Mouse (Mus musculus): ENCODE results near the gene Zswim3.
"Not testable (repeated sequence)": the region's sequence is repeated elsewhere in the genome, so short reads cannot be mapped to it uniquely, and the experiment has no call there.

Zswim3 gene

DNA sequence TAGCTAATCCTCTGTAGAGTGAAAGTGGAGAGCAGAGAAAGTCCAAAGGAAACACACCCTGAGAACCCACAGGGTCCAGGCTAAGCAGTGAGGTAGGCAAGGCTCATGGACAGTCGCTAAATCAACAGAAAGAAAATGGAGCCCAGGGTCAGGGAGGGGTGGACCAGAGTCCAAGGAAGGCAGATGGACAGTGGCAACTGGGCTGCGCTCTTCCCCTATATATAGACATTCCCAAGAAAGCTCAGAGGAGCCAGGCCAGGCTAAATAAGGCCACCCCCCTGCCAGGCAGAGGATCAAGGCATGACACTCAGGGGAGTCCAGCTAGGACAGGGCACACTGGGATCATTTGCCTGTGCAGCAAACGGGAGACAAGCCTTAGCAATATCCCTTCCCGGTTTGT lies 23.0 kb upstream of the Zswim3 start:
- no peak for DNase-seq (ENCODE audit: low spot score in 2 of 2)

DNA sequence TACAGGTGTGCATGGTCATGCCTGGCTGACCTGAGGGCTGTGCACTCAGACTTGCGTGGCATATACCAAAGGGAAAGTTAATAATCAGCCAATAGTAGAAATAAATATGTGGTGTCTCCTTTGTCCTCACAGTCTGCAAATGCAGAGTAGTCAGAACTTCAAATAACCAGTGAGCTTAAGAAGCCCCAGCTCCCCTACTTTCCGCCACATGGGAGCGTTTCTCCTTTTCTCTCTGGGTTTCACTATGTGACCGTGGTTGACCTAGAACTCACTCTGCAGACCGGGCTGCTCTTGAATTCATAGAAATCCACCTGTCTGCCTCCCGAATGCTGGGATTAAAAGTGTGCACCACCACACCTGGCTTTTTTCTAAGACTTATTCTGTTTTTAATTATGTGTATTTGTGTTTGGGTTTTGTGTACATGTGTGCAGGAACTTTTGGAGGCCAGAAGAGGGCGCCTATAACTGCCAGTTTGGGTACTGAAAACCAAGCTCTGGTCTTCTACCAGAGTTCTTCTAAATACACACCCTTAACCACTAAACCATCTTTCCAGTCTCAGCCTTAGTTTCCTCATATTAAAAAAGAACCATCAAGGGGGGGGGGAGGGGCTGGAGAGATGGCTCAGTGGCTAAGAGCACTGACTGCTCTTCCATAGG lies 20.8 kb upstream of the Zswim3 start:
- no peak for DNase-seq (ENCODE audit: low spot score in 2 of 2)

DNA sequence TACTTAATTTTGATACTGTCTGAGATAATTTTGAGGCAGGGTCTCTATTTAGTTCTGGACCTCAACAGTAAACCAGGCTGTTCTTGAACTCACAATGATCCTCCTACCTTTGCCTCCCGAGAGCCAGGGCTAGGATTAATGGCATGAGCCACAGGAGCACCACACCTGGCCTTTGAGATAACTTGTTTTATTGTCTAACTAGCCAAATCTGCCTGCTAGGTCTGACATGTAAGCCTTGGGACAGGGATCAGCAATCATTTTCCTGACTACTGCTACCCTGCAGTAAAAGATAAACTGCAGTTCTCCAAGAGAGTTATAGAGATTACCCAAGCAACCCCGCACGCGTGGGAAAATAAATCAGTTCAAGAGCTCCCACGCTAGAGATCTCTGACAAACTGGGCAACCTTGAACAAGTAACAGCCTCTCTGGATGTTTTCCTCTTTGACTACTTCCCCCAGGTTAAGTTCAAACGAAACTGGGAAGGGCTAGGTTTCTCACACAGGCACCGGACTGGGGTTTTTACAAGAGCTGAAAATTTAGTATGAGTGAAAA lies 20.0 kb upstream of the Zswim3 start:
- DNase-seq (ENCODE audit: low spot score in 2 of 2) = no peak

DNA sequence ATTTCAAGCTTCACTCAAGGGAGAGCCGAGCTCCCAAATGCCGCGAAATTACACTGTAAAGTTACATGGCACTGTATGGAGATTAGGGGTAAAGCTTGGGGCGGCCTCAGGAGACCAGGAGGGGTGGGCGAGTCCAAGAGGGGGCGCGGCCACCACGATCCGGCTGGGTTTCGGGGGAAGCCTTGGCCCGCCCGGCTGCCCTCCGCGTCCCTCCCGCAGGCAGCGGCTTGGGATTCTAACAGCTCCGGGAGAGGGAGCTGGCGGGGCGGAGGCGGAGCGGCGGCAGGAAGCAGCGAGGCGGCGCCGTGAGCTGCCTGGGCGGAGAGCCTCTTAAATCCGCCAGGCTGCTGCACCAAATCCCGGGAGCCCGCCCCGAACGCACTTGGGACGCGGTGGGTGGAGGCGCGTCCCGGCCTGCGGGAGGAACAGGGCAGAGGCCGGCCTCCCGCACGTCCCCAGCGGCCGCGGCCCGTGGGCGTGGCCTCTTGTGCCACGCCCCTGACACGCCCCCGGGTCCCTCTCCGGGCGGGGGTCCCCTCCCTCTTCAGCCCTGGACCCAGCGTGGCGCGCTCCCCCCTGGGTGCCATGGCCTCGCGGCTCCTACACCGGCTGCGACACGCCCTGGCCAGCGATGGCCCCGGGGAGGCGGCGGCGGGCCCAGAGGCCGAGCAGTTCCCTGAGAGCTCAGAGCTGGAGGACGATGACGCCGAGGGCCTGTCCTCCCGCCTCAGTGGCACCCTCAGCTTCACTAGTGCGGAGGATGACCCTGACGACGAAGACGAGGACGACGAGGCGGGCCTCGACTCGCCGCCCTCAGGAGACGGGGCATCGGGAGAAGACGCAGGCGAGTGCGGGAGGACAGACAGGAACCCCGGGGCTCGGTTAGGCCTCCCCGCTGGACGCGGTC lies 19.2 kb upstream of the Zswim3 start, which contains the start of gene Snx21:
Gene Snx21, plus strand, starts transcription at position 343 of the 907 bp plus-strand sequence.
- DNase-seq (ENCODE audit: low spot score in 2 of 2) = peak; percentile 69 to 73

DNA sequence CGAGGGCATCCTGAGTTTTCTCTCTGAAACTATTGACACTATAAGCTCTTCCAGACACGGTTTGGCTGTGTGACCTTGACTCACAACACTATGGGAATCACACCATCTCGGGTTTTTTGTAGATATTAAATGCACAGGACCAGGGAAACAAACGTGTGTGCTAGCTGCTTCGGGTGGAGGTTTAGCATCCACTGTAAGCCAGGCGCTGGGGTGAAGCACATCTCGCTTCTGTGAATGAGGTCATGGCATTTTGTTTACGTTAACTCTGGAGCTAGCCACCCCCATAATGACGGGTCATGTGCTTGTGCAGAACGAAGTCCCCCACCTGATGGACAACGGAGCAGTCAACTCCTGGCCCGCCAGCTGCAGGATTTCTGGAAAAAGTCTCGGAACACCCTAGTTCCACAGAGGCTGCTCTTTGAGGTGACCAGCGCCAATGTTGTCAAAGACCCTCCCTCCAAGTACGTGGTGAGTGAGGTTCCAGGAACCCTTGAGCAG lies 18.5 kb upstream of the Zswim3 start:
- no peak for DNase-seq (ENCODE audit: low spot score in 2 of 2)

DNA sequence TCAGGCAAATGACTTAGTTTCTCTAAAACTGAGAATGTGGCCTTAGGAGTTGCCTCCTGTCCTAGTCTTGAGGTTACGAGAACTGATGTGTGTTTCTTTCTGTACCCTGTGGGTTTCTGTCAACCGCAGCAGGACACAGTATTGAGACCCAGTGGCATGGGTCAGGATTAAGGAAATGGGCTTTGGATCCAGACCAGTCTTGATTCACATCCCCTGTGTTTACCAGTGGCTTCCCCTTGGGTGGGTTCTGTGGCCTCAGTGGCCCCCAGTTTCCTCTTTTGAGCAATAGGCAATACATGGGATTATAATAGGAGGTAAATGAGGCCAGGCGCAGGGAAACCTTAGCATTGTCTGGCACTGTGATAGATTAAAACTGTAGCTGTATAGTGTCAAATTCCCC lies 17.9 kb upstream of the Zswim3 start:
- DNase-seq (ENCODE audit: low spot score in 2 of 2) = no peak

DNA sequence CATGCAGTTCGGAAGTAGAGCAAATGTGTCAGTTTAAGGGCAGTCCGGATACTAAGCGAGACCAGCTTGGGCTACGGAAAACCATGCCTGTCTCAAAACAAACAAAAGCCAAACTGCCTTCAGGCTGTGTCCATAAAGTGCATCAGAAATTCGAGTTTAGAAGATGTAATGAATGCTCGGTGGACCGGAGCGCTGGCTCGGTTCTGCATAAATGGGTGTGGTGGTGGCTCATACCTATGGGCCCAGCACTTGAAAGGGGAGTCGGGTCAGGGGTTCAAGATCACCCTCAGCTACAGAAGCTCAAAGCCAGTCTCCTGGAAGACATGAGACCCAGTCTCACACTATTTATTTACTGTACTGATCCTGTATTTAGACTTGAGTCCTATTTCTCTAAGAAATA lies 17.1 kb upstream of the Zswim3 start:
- no peak for DNase-seq (ENCODE audit: low spot score in 2 of 2)

DNA sequence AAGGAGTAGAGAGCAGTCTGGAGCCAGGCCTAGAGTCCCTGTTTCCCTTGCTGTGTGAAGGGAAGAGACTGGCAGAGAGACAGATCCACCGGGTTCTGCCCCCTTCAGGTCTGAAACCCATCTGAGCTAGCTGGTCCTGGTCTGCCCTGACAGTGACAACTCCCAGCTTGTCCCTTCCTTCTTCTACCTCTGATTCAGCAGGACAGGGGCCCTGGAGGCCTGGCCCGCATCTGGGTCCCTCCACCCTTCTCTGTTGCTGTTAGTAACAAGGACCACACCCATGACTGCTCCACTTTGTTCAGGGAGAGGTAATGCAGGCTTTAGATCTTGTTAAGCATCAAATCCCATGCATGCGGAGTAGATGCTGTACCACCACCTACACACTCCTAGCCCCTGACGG lies 16.5 kb upstream of the Zswim3 start:
- no peak for DNase-seq (ENCODE audit: low spot score in 2 of 2)

DNA sequence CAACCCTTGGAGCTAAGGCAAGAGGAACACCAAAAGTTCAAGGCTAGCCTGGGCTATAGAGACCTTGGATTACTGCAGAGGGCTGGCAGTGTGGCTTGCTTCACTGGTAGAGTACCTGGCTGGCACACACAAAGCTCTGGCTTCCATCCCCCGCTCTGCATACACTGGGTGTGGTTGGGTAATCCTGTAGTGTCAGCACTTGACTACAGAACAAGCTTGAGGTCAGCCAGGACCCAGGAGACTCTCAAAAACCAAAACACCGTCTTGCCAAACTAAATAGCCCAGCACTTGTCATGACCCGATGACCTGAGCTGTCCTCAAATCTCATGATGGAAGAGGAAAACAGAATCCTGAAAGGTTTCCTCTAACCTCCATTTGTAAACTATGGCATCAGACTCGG lies 14.4 kb upstream of the Zswim3 start:
- no peak for DNase-seq (ENCODE audit: low spot score in 2 of 2)

DNA sequence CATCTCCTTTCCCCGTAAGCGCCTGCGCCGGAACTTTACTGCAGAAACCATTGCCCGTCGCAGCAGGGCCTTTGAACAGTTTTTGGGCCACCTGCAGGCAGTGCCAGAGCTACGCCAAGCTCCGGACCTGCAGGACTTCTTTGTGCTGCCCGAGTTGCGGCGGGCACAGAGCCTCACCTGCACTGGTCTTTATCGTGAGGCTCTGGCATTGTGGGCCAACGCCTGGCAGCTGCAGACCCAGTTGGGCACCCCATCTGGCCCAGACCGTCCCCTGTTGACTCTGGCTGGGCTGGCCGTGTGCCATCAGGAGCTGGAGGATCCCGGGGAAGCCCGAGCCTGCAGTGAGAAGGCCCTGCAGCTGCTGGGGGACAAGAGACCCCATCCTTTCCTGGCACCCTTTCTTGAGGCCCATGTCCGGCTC lies 13.0 kb upstream of the Zswim3 start:
- no peak for DNase-seq (ENCODE audit: low spot score in 2 of 2)

DNA sequence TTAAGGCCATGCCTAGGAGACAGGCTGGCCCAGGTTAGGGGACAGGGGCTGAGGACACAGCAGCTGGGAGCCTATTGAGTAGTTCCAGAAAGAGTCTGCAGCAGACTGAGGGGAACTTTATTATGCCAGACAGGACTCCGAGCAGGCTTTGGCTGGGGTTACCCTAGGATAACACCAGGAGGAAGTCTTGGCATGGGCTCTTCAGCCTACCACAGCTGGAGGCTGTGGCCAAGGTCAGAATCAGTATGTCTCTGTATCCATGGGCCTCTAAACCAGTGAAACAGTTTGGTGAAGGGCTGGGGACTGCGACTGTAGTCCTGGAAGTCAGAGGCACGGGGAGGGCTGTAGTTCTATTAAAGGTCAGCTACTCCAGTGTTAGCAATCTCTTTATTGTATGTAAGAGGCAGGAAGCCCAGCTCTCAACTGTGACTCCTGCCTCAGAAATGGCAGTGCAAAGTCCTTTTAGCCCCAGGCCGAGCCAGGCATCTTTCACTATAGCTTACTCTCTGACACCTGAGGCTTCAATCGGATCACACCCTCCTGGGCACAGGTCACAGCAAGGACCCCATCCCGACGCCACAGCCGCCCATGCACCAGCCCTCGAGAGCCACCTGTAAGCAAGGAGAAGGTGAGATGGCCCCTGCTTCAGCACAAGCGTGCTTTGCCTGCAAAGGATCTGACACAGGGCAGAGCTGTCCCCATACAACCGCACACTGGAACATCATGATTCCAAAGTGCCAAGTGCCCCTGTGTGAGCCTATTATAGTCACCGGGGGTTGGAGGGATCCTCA lies 12.3 kb upstream of the Zswim3 start:
- DNase-seq (ENCODE audit: low spot score in 2 of 2) = no peak

DNA sequence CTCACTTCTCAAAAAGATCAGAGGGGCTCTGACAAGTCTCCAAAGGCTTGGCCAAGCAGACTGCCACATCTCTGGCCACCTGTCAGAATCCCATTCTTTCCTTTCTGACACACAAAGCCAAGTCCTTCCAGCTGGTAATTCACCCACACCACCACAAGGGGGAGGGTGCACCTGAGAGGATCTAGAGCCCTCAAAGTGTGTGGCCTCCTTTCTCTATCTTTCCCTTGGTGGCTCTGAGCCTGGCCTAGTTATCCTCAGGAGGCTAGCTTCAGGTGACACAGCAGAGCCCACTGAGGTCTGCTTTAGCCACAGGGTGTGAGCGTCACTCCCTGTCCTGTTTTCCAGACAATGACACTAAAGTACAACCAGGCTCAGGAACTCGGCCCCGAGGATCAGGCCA lies 11.7 kb upstream of the Zswim3 start:
- DNase-seq (ENCODE audit: low spot score in 2 of 2) = no peak

DNA sequence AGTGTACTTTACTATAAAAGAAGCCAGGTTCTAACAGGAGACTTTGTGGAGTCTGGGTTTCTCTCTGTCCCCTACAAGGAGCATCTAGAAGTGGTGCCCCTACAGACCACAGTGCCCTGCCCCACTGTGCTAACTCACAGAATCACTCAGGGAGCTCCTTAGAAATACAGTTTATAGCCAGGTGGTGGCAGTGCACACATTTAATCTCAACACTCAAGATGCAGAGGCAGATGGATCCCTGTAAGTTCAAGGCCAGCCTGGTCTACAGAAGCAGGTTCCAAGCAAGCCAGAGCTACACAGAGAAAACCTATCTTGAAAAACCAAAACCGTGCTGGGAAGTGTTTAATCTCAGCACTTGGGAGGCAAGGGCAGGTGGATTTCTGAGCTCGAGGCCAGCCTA lies 11.1 kb upstream of the Zswim3 start:
- no peak for DNase-seq (ENCODE audit: low spot score in 2 of 2)

DNA sequence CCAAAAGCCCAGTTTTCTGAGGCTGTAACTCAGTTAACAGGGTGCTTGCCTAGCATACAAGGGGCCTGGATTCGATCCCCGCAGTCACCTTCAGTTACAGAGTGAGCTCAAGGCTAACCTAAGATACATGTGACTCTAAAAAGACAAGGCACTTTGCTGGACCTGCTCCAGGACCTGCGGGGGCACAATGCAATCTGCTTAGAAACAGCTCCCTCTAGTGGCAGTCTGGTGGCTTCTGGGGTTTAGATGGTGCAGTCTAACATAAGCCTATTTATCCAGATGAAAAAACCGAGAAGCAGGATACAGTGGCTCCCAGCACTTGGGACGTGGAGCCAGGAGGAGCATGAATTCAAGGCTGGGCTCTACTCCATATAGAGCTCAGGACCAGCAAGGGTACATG lies 10.6 kb upstream of the Zswim3 start:
- DNase-seq (ENCODE audit: low spot score in 2 of 2) = peak; percentile 72 to 79

DNA sequence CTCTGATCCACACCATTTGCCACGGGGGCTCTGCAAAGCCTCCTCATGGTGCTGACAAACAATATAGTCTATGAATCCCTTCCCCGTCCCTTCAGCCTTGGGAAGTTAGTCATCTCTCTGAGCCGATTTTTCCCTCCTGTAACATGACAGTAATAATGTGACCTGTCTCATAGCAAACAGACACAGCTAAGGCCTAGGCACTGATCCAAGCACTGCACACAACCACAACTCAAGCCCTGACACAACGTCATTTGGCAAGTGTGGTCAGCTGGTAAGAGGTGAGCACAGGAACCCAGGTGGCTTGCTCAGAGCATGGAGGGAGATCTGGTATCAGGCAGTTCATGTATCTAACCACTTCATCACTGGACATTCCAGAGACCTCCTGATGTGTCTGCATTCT lies 9.0 kb upstream of the Zswim3 start:
- no peak for DNase-seq (ENCODE audit: low spot score in 2 of 2)

DNA sequence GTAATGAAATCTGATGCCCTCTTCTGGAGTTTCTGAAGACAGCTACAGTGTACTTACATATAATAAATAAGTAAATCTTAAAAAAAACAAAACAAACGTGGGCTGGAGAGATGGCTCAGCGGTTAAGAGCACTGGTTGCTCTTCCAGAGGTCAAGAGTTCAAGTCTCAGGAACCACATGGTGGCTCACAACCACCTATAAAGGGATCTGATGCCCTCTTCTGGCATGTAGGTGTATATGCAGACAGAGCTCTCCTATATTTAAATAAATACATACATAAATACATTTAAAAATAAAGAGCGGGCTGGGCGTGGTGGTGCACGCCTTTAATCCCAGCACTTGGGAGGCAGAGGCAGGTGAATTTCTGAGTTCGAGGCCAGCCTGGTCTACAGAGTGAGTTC lies 6.3 kb upstream of the Zswim3 start:
- DNase-seq (ENCODE audit: low spot score in 2 of 2) = not testable (repeated sequence)

DNA sequence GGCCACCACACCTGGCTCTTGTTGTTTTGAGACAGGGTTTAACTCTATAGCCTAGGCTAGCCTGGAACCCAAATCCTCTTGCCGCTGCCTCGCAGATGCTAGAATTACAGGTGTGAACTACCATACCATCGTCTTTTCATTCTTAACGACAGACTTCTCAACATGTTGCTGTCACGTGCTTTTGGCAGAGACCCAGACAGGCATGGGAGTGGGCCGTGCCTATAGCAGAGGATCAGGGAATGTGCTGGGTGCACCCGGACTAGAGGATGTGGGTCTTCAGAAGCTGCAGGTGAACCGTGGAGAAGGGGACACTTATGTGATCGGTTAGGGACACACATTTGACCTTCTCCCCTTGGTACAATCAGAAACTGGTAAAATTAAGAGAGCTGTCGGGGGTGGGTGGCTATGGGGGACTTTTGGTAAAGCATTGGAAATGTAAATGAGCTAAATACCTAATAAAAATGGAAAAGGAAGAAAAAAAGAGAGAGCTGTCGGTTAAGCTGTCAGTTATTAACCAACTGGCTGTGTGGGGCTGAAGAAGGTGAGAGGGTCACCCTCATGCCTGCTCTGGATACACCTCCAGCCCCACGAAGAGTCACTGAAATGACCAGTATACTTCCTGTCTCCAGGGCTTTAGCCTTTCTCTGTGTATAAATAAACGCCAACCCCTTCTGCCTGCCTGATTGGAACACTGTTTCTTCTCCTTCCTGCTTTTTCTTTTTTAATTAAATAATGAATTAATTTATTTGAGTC lies 4.5 kb upstream of the Zswim3 start:
- no peak for DNase-seq (ENCODE audit: low spot score in 2 of 2)

DNA sequence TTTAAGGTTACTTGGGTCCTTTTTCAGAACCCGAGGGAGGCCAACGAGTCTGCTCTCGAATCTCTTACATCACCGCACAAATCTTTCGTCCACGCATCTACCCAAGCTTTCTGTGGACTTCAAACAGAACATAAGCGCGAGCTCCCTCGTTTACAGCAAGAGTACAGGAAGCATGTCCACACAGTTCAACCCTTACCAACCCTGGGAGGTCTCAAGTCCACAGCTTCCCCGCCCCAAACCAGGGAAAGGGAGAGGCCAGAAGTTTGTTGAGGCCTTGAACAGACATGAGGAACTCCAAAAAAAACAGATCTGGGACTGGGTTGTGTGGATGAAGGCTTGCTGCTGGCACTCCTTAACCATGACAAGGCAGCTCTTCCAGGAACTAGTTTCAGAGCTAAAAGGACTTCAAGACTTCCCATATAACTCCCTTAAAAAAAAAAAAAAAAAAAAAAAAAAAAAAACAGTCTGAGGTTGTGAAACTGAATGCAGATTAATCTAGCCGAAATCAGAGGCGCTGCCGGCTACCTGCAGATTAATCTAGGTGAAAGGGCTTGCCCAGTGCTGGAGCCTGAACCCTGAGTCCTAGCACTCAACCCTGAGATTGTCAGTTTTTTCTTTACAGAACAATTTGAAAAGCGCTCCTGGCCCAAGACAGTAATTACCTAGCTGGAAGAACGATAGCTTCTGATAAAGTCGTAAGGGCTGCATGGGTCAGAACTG lies 1.5 kb upstream of the Zswim3 start:
- no peak for DNase-seq (ENCODE audit: low spot score in 2 of 2)

DNA sequence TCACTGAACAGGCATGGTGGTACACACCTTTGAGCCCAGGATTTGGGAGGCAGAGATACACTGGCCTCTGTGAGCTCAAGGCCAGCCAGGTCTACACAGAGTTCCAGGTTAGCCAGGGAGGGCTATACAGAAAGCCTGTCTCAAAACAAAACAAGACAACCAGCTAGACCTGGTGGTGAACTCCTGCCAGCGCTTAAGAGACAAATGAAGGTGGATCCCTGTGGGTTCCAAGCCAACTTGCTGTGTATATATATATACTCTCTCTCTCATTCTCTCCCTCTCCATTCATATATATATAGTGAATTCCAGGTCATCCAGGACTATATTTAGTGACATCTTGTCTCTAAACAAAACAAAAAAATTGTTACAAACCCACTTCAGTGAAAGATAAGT lies 981 bp upstream of the Zswim3 start:
- DNase-seq (ENCODE audit: low spot score in 2 of 2) = no peak

DNA sequence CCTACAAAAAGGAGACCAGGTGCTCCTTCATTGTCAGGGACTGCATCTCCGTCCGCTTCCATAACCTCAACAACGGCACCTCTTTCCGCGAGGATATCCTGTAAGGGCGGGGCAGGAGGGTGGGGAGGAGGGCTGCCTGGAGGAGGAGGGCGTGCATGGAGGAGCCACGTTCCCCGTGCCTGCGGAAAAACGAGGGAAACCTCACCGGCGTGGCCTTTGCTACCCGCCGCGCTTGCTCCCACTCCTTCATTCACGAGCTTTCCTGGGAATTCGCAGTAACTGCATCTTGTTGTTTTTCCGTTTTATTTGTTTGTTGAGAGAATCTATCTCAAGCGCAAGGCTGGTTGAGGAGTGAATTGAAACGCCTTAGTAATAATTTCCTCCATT lies 427 bp downstream of the Zswim3 start:
- no peak for DNase-seq (ENCODE audit: low spot score in 2 of 2)

DNA sequence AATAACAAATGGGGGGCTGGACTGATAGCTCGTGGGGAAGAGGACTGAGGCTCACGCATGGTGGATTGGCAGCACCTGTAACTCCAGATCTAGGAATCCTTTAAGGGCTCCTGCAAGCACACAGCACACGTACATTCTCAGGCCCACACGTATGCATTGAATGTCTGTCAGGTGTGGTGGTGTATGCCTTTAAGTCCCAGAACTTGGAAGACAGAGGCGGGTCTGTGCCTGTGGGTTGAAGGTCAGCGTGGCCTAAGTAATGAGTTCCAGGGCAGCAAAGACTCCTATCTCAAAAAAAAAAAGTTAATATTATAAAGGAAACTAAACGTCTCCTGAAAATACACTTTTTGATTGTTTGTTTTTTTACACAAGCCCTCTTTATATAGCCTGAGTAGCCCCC lies 1.7 kb downstream of the Zswim3 start:
- no peak for DNase-seq (ENCODE audit: low spot score in 2 of 2)
